Mouse (Mus musculus): Measurements from ENCODE around the gene Snrpa.

DNA sequence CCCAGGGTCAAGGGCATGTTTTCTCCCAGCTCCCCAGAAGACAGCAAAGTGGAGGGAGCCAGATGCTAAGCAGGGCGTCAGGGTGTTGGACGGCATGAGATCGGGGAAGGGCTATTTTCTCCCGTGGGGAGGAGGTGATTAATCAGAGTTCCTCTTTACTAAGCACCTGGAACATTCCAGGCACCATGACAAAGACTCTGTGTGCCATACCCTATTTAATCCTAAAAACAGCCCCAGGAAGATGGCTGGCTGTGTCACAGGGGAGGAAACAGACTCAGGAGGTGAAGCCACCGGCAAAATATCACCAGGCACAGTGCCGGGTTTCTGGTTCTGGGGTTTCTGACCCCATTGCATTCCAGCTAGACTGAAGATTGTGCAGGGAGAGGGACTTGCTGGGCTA, 25.9 kb upstream of the Snrpa start:
- TF ChIP-seq CTCF (IDR thresholded peaks at IDR 0.05; ENCODE audit: low read depth) (no peak), EP300 (optimal IDR thresholded peaks at IDR 0.05) (no peak)
